Mouse (Mus musculus) granulocyte monocyte progenitor cell, adult 5-6 weeks (primary cell): ENCODE measurements around the gene Pyroxd2. TPM values are rescaled to one million over a fixed set of nuclear protein-coding genes. Genes with fewer than 3 reads are reported as not detected.
"Not testable (repeated sequence)": the region's sequence is repeated elsewhere in the genome, so short reads cannot be mapped to it uniquely, and the experiment has no call there.

Source experiments
- ATAC-seq: replicated peaks from 2 replicates; pipeline ENCODE4 v1.8.0; 2016; ENCODE audit warnings: mild to moderate bottlenecking, moderate TSS enrichment, inconsistent platforms; ENCODE audit not compliant: poor library complexity, severe bottlenecking
- total RNA-seq, 2 experiments: library from RNA; stranded (forward) in 1 of 2; stranded (reverse) in 1 of 2; fragments of 200-712, 200-1000 nt in 1 of 2; fragments of >200 nt in 1 of 2; fragmentation: Nextera tagmentation in 1 of 2; gene quantifications; 2 replicates each; pipeline ENCODE4 v1.2.3; 2014 to 2017

Pyroxd2 gene
- total RNA-seq, 2 experiments from 2014 or later = 3.1 to 12.1 TPM

DNA sequence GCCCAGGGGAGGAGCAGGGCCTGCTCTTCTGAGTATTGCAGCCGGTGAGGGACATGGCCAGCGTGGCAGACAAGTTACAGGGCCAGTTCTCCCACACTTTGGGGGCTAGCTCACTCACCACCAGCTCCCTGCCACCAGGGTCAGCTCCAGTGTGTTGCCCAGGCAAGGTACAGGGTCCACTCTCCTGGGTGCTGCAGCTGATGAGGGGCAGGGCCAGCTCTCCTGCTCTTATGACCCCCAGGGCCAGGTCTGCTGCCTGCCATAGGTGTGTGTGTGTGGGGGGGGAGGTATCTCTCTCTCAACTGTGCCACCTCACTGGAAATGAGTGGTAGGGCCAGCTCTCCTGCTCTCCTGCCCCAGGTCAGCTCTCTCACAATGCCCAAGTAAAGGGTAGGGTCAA lies 54.0 kb downstream of the Pyroxd2 start:
- no peak for ATAC-seq

DNA sequence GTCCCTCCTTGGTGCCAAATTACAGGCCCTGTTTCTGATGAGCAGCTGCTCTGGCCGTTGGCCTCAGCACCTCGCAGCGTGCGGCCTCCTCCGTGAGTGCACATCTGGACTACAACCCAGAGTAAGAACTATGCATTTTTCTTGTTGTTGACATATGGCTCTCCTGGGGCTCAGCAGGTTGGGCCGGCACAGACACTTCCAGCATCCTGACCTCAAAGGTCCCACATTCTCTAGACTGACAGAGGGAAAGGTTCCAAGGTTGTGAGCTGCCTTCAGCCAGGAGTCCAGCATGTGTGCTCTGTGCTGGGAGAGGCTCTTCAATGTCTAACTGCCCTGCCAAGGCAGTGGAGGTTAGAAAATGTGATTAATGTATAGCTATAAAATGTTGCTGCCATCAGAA lies 55.2 kb downstream of the Pyroxd2 start:
- ATAC-seq = no peak

DNA sequence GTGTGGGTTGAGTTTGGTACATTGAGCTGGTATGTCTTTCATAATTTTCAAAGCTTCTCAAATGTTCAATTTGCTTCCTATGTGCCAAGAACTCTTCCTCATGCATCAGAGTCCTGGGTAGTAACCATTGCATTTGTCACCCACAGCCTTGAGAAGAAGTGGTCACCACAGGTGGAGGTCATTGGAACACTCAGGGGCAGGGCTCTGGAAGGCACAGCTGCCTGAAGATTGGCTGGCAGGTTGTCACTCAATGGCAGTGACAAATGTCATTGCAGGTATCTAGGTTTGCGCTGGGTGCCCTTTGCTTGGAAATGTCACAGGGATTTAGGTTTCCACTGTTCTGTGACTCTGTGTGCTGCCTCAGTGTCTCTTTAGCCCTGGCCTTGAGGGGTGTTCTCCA lies 62.3 kb downstream of the Pyroxd2 start:
- ATAC-seq = no peak

DNA sequence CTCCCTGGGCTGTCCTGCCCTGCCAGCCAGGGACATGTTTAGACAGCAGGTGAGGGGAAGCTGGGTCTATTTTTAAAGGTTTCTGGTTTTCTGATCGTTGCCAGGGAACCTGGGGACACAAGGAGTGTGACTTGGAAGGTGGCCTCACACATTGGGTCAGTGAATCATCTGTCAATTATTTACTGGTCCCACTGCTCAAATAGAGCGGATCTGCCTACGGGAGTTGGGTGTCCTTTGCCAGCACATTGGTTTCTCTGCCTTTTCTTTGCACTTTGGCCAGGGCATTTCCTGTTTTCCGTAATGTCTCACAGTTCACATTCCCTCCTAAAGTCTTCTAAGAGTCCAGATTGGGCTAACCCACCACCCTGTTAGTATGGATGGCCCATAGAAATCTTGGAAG lies 62.8 kb downstream of the Pyroxd2 start:
- ATAC-seq = no peak

DNA sequence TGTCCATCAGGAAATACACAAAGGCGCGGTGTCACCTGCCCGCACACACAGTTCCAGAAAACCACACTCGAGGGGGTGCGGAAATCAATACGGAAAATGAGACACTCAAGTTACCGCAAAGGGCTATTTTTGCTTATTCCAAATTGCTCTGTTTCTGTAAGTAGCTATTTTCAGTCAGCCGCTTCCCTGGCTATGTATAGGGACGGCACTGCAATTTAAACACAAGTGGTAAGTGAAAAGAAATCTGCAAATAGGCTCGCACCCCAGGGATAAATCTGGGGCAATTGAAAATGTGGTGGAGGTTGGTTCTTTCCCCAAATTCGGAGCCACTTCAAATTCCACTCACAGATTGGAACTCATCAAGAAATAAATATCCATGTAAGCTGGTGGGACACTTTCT lies 63.3 kb downstream of the Pyroxd2 start:
- no peak for ATAC-seq

DNA sequence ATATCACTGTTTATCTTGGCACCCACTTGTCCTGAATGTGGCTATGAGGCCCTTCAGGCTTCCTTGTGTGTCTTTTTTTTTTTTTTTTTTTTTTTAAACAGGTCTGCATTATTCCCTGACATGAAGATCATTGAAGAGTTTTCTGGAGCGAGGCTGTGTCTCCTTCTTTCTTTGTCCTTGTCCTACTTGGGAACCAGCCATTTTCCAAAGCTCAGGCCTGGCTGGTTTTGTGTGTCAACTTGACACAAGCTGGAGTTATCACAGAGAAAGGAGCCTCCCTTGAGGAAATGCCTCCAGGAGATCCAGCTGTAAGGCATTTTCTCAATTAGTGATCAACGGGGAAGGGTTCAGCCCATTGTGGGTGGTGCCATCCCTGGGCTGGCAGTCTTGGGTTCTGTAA lies 69.8 kb downstream of the Pyroxd2 start:
- not testable (repeated sequence) for ATAC-seq

DNA sequence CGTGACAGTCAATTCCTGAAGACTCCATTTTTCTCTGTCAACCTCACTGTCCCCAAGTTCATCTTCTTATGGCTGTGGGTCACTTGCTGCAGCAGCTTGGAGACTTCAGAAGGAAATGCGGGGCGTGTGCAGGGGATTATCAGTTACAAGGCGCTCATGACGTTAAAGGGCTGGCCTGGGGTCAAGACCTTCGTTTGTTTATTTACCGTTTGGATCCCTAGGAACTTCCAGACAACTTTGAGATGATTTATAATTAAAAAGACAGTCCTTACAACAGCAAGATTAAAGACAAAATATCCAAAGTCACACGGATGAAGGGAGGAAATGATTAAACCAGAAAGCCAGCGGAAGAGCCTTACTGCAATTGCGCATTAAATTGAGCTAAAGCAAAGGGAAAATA lies 74.4 kb downstream of the Pyroxd2 start:
- ATAC-seq = no peak

DNA sequence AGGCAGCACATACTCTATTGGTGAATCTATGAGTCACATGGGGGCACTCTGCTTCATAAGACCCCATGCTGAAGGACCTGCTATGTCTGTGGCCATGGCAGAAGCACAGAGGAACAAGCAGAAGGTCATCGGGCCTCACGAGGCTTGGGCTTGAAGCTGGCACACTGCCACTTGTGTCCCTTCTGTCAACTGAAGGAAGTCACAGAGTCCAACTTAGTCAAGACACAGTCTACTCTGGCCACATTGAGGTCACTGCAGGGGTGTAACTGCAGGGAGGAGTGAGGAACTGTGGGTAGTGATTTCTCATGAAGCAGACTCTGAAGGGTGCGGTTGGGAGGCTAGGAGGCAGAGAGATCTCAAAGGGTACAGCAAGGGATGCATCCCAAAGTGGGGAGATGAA lies 75.1 kb downstream of the Pyroxd2 start:
- ATAC-seq = no peak

DNA sequence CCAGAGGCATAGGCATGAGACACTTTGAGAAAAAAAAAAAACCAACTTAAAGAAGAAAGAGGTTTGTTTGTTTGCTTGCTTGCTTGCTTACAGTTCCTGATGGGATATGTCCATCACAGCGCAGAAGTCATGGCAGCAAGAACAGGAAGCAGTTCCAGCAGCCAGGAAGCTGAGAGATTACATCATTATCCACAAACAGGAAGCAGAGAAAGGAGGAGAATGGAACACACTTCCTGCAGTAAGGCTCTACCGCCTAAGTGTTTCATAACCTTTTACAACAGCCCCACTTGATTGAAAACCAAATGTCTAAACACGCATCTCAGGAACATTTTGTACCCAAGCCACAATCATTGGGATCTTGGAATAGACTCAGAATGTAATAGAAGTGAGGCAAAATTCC lies 75.6 kb downstream of the Pyroxd2 start:
- peak; percentile 82 for ATAC-seq

Other genes starting within 250 kb of the Pyroxd2 start
- gene R3hcc1l, start 234.0 kb downstream of the Pyroxd2 start, total RNA-seq (2014; fragmentation: Nextera tagmentation) = 10.3 and 28.0 TPM in 2 replicates
- 26.1 and 34.8 TPM in 2 replicates for gene R3hcc1l, start 234.0 kb downstream of the Pyroxd2 start, total RNA-seq (2017)
- not detected in 2 replicates for gene Loxl4, start 140.0 kb downstream of the Pyroxd2 start, total RNA-seq (2014; fragmentation: Nextera tagmentation)
- gene Loxl4, start 140.0 kb downstream of the Pyroxd2 start, total RNA-seq (2017) = not detected in 2 replicates
- gene Hps1, start 27.2 kb upstream of the Pyroxd2 start, total RNA-seq (2014; fragmentation: Nextera tagmentation) = 24.1 and 32.2 TPM in 2 replicates
- gene Hps1, start 27.2 kb upstream of the Pyroxd2 start, total RNA-seq (2017) = 22.7 and 34.4 TPM in 2 replicates